Mouse (Mus musculus): ENCODE data around the gene Cep131. TPM values are rescaled to one million over a fixed set of nuclear protein-coding genes. Genes with fewer than 3 reads are reported as not detected.

Gene Cep131
- polyA plus RNA-seq, 1 experiment from 2014 or later: 27.3 TPM

GRCm38 (mm10) chr11:120110554-120110953 lies 23.9 kb upstream of the Cep131 start:
- WGBS: 64% methylated on average over 7 of the region's 7 CpGs
- no peak overlapping the region for H3K27ac ChIP-seq (ENCODE audit: low read depth)
- H3K4me3 ChIP-seq (ENCODE audit: low read depth, low read length): no peak overlapping the region
- no peaks in the 10 kb centered on the region for H3K27me3 ChIP-seq (ENCODE audit: insufficient read depth, low read length)
- peaks cover 43% of the 10 kb centered on the region for H3K36me3 ChIP-seq (ENCODE audit: insufficient read depth)
- H3K4me1 ChIP-seq (ENCODE audit: insufficient read depth): no peaks in the 10 kb centered on the region
- DNase-seq (peak; percentile 17), ATAC-seq (ENCODE audit: insufficient read depth) (no peak)
- no peak overlapping the region for H3K4me2 ChIP-seq
- no peak overlapping the region for H3K9ac ChIP-seq
- TF ChIP-seq CTCF (IDR thresholded peaks at IDR 0.05; ENCODE audit: low read depth): 0 out of 2 replicates have a peak, but pooled peaks have one; percentile 40
- H3K9me3 ChIP-seq (ENCODE audit: low read depth, low read length): no peaks in the 10 kb centered on the region

GRCm38 (mm10) chr11:120109558-120110210 lies 23.1 kb upstream of the Cep131 start:
- ATAC-seq (ENCODE audit: insufficient read depth) (no peak), DNase-seq (no peak)
- TF ChIP-seq CTCF (IDR thresholded peaks at IDR 0.05; ENCODE audit: low read depth): no peak
- H3K4me3 ChIP-seq (ENCODE audit: low read depth, low read length): no peak overlapping the region
- no peak overlapping the region for H3K4me2 ChIP-seq
- no peak overlapping the region for H3K27ac ChIP-seq (ENCODE audit: low read depth)
- H3K36me3 ChIP-seq (ENCODE audit: insufficient read depth): peaks cover 43% of the 10 kb centered on the region
- no peaks in the 10 kb centered on the region for H3K9me3 ChIP-seq (ENCODE audit: low read depth, low read length)
- 79% methylated on average over 14 of the region's 14 CpGs for WGBS
- no peak overlapping the region for H3K9ac ChIP-seq
- no peaks in the 10 kb centered on the region for H3K4me1 ChIP-seq (ENCODE audit: insufficient read depth)
- no peaks in the 10 kb centered on the region for H3K27me3 ChIP-seq (ENCODE audit: insufficient read depth, low read length)

- no peak overlapping the region for H3K9ac ChIP-seq
- no peaks in the 10 kb centered on the region for H3K4me1 ChIP-seq (ENCODE audit: insufficient read depth)
- H3K27me3 ChIP-seq (ENCODE audit: insufficient read depth, low read length): no peaks in the 10 kb centered on the region
- WGBS: 78% methylated on average over 9 of the region's 9 CpGs
- H3K36me3 ChIP-seq (ENCODE audit: insufficient read depth): peaks cover 46% of the 10 kb centered on the region
- H3K9me3 ChIP-seq (ENCODE audit: low read depth, low read length): no peaks in the 10 kb centered on the region
- no peak for ATAC-seq (ENCODE audit: insufficient read depth)
- H3K4me2 ChIP-seq: no peak overlapping the region
- no peak overlapping the region for H3K4me3 ChIP-seq (ENCODE audit: low read depth, low read length)
- no peak overlapping the region for H3K27ac ChIP-seq (ENCODE audit: low read depth)
- DNase-seq: no peak
- no peak for TF ChIP-seq CTCF (IDR thresholded peaks at IDR 0.05; ENCODE audit: low read depth)
These were observed 21.2 kb upstream of the Cep131 start for GRCm38 (mm10) chr11:120107796-120108195.

GRCm38 (mm10) chr11:120107026-120107425 lies 20.4 kb upstream of the Cep131 start:
- no peaks in the 10 kb centered on the region for H3K9me3 ChIP-seq (ENCODE audit: low read depth, low read length)
- no peaks in the 10 kb centered on the region for H3K27me3 ChIP-seq (ENCODE audit: insufficient read depth, low read length)
- 68% methylated on average over 2 of the region's 2 CpGs for WGBS
- no peak overlapping the region for H3K27ac ChIP-seq (ENCODE audit: low read depth)
- H3K4me3 ChIP-seq (ENCODE audit: low read depth, low read length): no peak overlapping the region
- H3K9ac ChIP-seq: no peak overlapping the region
- no peak overlapping the region for H3K4me2 ChIP-seq
- H3K36me3 ChIP-seq (ENCODE audit: insufficient read depth): peaks cover 46% of the 10 kb centered on the region
- no peak for ATAC-seq (ENCODE audit: insufficient read depth)
- no peaks in the 10 kb centered on the region for H3K4me1 ChIP-seq (ENCODE audit: insufficient read depth)
- no peak for TF ChIP-seq CTCF (IDR thresholded peaks at IDR 0.05; ENCODE audit: low read depth)
- DNase-seq: no peak

- ATAC-seq (ENCODE audit: insufficient read depth) (no peak), DNase-seq (no peak)
- no peaks in the 10 kb centered on the region for H3K27me3 ChIP-seq (ENCODE audit: insufficient read depth, low read length)
- H3K4me2 ChIP-seq: no peak overlapping the region
- H3K4me1 ChIP-seq (ENCODE audit: insufficient read depth): no peaks in the 10 kb centered on the region
- H3K36me3 ChIP-seq (ENCODE audit: insufficient read depth): peaks cover 37% of the 10 kb centered on the region
- H3K9ac ChIP-seq: no peak overlapping the region
- no peak for TF ChIP-seq CTCF (IDR thresholded peaks at IDR 0.05; ENCODE audit: low read depth)
- no peak overlapping the region for H3K27ac ChIP-seq (ENCODE audit: low read depth)
- no peak overlapping the region for H3K4me3 ChIP-seq (ENCODE audit: low read depth, low read length)
- H3K9me3 ChIP-seq (ENCODE audit: low read depth, low read length): no peaks in the 10 kb centered on the region
- WGBS: 66% methylated on average over 3 of the region's 3 CpGs
These were observed 16.9 kb upstream of the Cep131 start for GRCm38 (mm10) chr11:120103431-120103997.

DNA sequence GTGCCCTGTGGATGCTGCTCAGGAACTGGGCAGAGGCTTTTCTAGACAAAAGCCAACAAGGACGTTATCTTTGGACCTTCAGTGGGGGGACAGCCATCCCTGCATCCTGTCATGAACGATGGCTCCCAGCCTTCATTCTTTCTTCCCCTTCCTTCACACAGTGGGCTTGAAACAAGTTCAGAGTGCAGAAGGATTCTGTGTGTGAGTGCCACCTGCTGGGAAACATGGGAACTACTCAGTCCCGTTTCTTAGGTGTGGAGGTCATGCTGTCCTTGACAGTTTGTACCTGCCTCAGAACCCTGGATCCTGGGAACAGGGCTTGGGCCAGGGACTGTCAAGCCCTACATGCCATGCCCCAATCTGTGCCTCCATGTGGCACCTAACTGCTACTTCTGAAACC lies 14.4 kb upstream of the Cep131 start:
- no peaks in the 10 kb centered on the region for H3K9me3 ChIP-seq (ENCODE audit: low read depth, low read length)
- H3K9ac ChIP-seq: no peak overlapping the region
- WGBS: 0% methylated on average over 3 of the region's 3 CpGs
- peak; percentile 93 for TF ChIP-seq CTCF (IDR thresholded peaks at IDR 0.05; ENCODE audit: low read depth)
- no peaks in the 10 kb centered on the region for H3K27me3 ChIP-seq (ENCODE audit: insufficient read depth, low read length)
- H3K4me3 ChIP-seq (ENCODE audit: low read depth, low read length): no peak overlapping the region
- peaks cover 26% of the 10 kb centered on the region for H3K36me3 ChIP-seq (ENCODE audit: insufficient read depth)
- no peak for ATAC-seq (ENCODE audit: insufficient read depth)
- no peak overlapping the region for H3K4me2 ChIP-seq
- H3K4me1 ChIP-seq (ENCODE audit: insufficient read depth): 0 out of 2 replicates have a peak, but pooled peaks cover 5% of the 10 kb centered on the region
- DNase-seq: peak; percentile 90
- H3K27ac ChIP-seq (ENCODE audit: low read depth): no peak overlapping the region

GRCm38 (mm10) chr11:120098588-120099511 lies 12.2 kb upstream of the Cep131 start, which contains the start of the genes Tepsin and Ndufaf8:
Gene Tepsin (minus strand): TSS chr11:120098731.
Gene Ndufaf8 (plus strand): TSS chr11:120098928.
- Histone ChIP-seq H3K4me1 (ENCODE audit: insufficient read depth) (0 out of 2 replicates have a peak, but pooled peaks cover 5% of the 10 kb centered on the region), H3K4me3 (ENCODE audit: low read depth, low read length) (peak within 1 kb of the TSS; percentile 90), H3K36me3 (ENCODE audit: insufficient read depth) (peaks cover 26% of the 10 kb centered on the region), H3K9me3 (ENCODE audit: low read depth, low read length) (no peaks in the 10 kb centered on the region), H3K27ac (ENCODE audit: low read depth) (peak within 1 kb of the TSS; percentile 95), H3K27me3 (ENCODE audit: insufficient read depth, low read length) (no peaks in the 10 kb centered on the region), H3K4me2 (peak within 1 kb of the TSS; percentile 96), H3K9ac (peak within 1 kb of the TSS; percentile 84)
- peak; percentile 98 for ATAC-seq (ENCODE audit: insufficient read depth)
- under 1% methylated on average over 77 of the region's 77 CpGs for WGBS
- DNase-seq: peak; percentile 97
- no peak for TF ChIP-seq CTCF (IDR thresholded peaks at IDR 0.05; ENCODE audit: low read depth)
